Mouse (Mus musculus) heart, postnatal 0 days (tissue): ENCODE data around the gene Asic2. TPM values are rescaled to one million over a fixed set of nuclear protein-coding genes. Genes with fewer than 3 reads are reported as not detected.

Experiments
- ATAC-seq: fragments of 200-750 bp; cut with Nextera tagmentation; 2 replicates; pipeline ENCODE4 v1.8.0; 2017; ENCODE audit warnings: low read depth, moderate number of reproducible peaks, moderate library complexity; ENCODE audit not compliant: insufficient read depth
- DNase-seq: peaks from one replicate; pipeline ENCODE4 v3.0.0-alpha.2; 2016; ENCODE audit warnings: low spot score
- H3K27ac ChIP-seq: fragments of 300-500 bp; sonication (generic); 2 replicates; pipeline ENCODE4 v1.5.1; 2014; ENCODE audit warnings: low read depth, mild to moderate bottlenecking
- H3K27me3 ChIP-seq: fragments of 300-500 bp; sonication (generic); 2 replicates; pipeline ENCODE4 v1.6.1; 2014; ENCODE audit warnings: low read length, mixed read lengths; ENCODE audit not compliant: control insufficient read depth, insufficient read depth
- H3K36me3 ChIP-seq: fragments of 300-500 bp; sonication (generic); replicated peaks from 2 replicates; pipeline ENCODE4 v1.6.1; 2014; ENCODE audit warnings: low read length, mixed read lengths; ENCODE audit not compliant: control insufficient read depth, insufficient read depth
- H3K4me1 ChIP-seq: fragments of 300-500 bp; sonication (generic); 2 replicates; pipeline ENCODE4 v1.6.1; 2014; ENCODE audit warnings: antibody characterized with exemption; ENCODE audit not compliant: control insufficient read depth, insufficient read depth
- H3K4me2 ChIP-seq: fragments of 300-500 bp; sonication (generic); 2 replicates; pipeline ENCODE4 v1.6.1; 2014; ENCODE audit warnings: low read depth, mild to moderate bottlenecking, low read length, moderate library complexity
- H3K4me3 ChIP-seq: fragments of 300-500 bp; sonication (generic); 2 replicates; pipeline ENCODE4 v1.5.1; 2014; ENCODE audit warnings: low read depth, low read length
- H3K9ac ChIP-seq: fragments of 300-500 bp; sonication (generic); replicated peaks from 2 replicates; pipeline ENCODE4 v1.6.1; 2014; ENCODE audit warnings: low read depth, low read length, mixed read lengths
- H3K9me3 ChIP-seq: fragments of 300-500 bp; sonication (generic); replicated peaks from 2 replicates; pipeline ENCODE4 v1.6.1; 2016; ENCODE audit warnings: low read length; ENCODE audit not compliant: control insufficient read depth
- CTCF ChIP-seq: IDR thresholded peaks from 2 replicates; pipeline ENCODE4 v1.5.1; 2016; ENCODE audit warnings: antibody characterized with exemption, control low read depth, low read depth
- EP300 ChIP-seq: IDR thresholded peaks from 2 replicates; pipeline ENCODE4 v1.6.1; 2016; ENCODE audit warnings: antibody characterized with exemption, low read depth
- WGBS: fragments of 180-500 bp; shearing (Covaris S2); extraction: QIAGEN DNeasy Blood & Tissue Kit; methylation state at CpG from one replicate; pipeline ENCODE4 v1.1.7; 2014; 5-methylcytosine and 5-hydroxymethylcytosine counted together
- polyA plus RNA-seq: library from polyadenylated mRNA; unstranded; fragments of >200 nt; fragmentation: Nextera tagmentation; extraction: Ambion mirVana; gene quantifications from 2 replicates; pipeline ENCODE4 v1.2.1, GENCODE M21; 2015
- total RNA-seq: library from RNA; depleted of rRNA; stranded (reverse); fragments of >200 nt; gene quantifications from 2 replicates; pipeline ENCODE4 v1.2.3, GENCODE M21; 2014; ENCODE audit warnings: low replicate concordance

Gene Asic2
- total and polyA plus RNA-seq, 2 experiments from 2014 or later, result not detected

- Histone ChIP-seq H3K36me3 (no peaks in the 10 kb centered on the region), H3K9me3 (0 out of 2 replicates have a peak, but pooled peaks cover 2% of the 10 kb centered on the region), H3K4me1 (no peaks in the 10 kb centered on the region), H3K4me3 (no peak overlapping the region), H3K27me3 (no peaks in the 10 kb centered on the region), H3K9ac (no peak overlapping the region), H3K27ac (no peak overlapping the region), H3K4me2 (no peak overlapping the region)
- DNase-seq, result no peak
- WGBS, result 16% methylated on average over 6 of the region's 6 CpGs
- no peak for ATAC-seq
- TF ChIP-seq EP300 (no peak), CTCF (no peak)
These were observed 481.9 kb downstream of the Asic2 start for GRCm38 (mm10) chr11:81486265-81486940.

GRCm38 (mm10) chr11:81481198-81481597 is 487.1 kb downstream of the Asic2 start:
- no peak for DNase-seq

GRCm38 (mm10) chr11:81476231-81476630 is 492.0 kb downstream of the Asic2 start:
- DNase-seq (no peak), ATAC-seq (no peak)
- no peak overlapping the region for H3K4me2 ChIP-seq
- H3K27ac ChIP-seq, result no peak overlapping the region
- no peaks in the 10 kb centered on the region for H3K27me3 ChIP-seq
- H3K36me3 ChIP-seq, result no peaks in the 10 kb centered on the region
- H3K4me3 ChIP-seq, result no peak overlapping the region
- H3K4me1 ChIP-seq, result no peaks in the 10 kb centered on the region
- 0 out of 2 replicates have a peak, but pooled peaks cover 2% of the 10 kb centered on the region for H3K9me3 ChIP-seq
- no peak overlapping the region for H3K9ac ChIP-seq
- TF ChIP-seq EP300 (no peak), CTCF (peak; percentile 45; the same call in 1 of the 2 replicates)

More at GRCm38 (mm10) chr11:81481198-81481597, 487.1 kb downstream of the Asic2 start:
- H3K9ac ChIP-seq, result no peak overlapping the region
- no peak for TF ChIP-seq CTCF
- no peak for TF ChIP-seq EP300
- no peaks in the 10 kb centered on the region for H3K27me3 ChIP-seq
- no peak overlapping the region for H3K4me3 ChIP-seq
- no peaks in the 10 kb centered on the region for H3K36me3 ChIP-seq
- 40% methylated on average over 3 of the region's 3 CpGs for WGBS
- H3K4me1 ChIP-seq, result no peaks in the 10 kb centered on the region
- no peak overlapping the region for H3K4me2 ChIP-seq
- 0 out of 2 replicates have a peak, but pooled peaks cover 6% of the 10 kb centered on the region for H3K9me3 ChIP-seq
- no peak for ATAC-seq
- no peak overlapping the region for H3K27ac ChIP-seq

- TF ChIP-seq CTCF, result no peak
- TF ChIP-seq EP300, result no peak
- Histone ChIP-seq H3K9ac (no peak overlapping the region), H3K4me1 (no peaks in the 10 kb centered on the region), H3K27me3 (no peaks in the 10 kb centered on the region), H3K4me2 (no peak overlapping the region), H3K9me3 (no peaks in the 10 kb centered on the region), H3K27ac (no peak overlapping the region), H3K4me3 (no peak overlapping the region), H3K36me3 (no peaks in the 10 kb centered on the region)
- WGBS, result 56% methylated on average over 2 of the region's 2 CpGs
- no peak for ATAC-seq
- DNase-seq, result no peak
These were observed 494.1 kb downstream of the Asic2 start for GRCm38 (mm10) chr11:81474121-81474520.

GRCm38 (mm10) chr11:81462199-81462598 is 506.1 kb downstream of the Asic2 start:
- no peak for TF ChIP-seq EP300
- TF ChIP-seq CTCF, result peak; percentile 47
- WGBS, result 15% methylated on average over 5 of the region's 5 CpGs
- Histone ChIP-seq H3K27ac (no peak overlapping the region), H3K4me1 (no peaks in the 10 kb centered on the region), H3K9me3 (0 out of 2 replicates have a peak, but pooled peaks cover 4% of the 10 kb centered on the region), H3K4me3 (no peak overlapping the region), H3K36me3 (no peaks in the 10 kb centered on the region), H3K27me3 (no peaks in the 10 kb centered on the region), H3K9ac (no peak overlapping the region), H3K4me2 (no peak overlapping the region)
- DNase-seq, result no peak
- no peak for ATAC-seq

GRCm38 (mm10) chr11:81461748-81462147 is 506.5 kb downstream of the Asic2 start:
- Histone ChIP-seq H3K36me3 (no peaks in the 10 kb centered on the region), H3K4me2 (no peak overlapping the region), H3K4me3 (no peak overlapping the region), H3K27ac (no peak overlapping the region), H3K9me3 (0 out of 2 replicates have a peak, but pooled peaks cover 4% of the 10 kb centered on the region), H3K9ac (no peak overlapping the region), H3K4me1 (no peaks in the 10 kb centered on the region), H3K27me3 (no peaks in the 10 kb centered on the region)
- 20% methylated on average over 4 of the region's 4 CpGs for WGBS
- TF ChIP-seq EP300, result no peak
- TF ChIP-seq CTCF, result no peak
- ATAC-seq (no peak), DNase-seq (no peak)
